Mouse (Mus musculus) erythroblast, embryonic 14.5 days (primary cell): ENCODE results near the gene Rap1b.

Source experiments
- GATA1 ChIP-seq: IDR thresholded peaks from 2 replicates; pipeline ENCODE4 v1.6.1; 2012; ENCODE audit warnings: low read length, inconsistent platforms, mixed read lengths
- TAL1 ChIP-seq: IDR thresholded peaks from 3 replicates; pipeline ENCODE4 v1.6.1; 2012; ENCODE audit warnings: low read length, inconsistent platforms, mixed read lengths

DNA sequence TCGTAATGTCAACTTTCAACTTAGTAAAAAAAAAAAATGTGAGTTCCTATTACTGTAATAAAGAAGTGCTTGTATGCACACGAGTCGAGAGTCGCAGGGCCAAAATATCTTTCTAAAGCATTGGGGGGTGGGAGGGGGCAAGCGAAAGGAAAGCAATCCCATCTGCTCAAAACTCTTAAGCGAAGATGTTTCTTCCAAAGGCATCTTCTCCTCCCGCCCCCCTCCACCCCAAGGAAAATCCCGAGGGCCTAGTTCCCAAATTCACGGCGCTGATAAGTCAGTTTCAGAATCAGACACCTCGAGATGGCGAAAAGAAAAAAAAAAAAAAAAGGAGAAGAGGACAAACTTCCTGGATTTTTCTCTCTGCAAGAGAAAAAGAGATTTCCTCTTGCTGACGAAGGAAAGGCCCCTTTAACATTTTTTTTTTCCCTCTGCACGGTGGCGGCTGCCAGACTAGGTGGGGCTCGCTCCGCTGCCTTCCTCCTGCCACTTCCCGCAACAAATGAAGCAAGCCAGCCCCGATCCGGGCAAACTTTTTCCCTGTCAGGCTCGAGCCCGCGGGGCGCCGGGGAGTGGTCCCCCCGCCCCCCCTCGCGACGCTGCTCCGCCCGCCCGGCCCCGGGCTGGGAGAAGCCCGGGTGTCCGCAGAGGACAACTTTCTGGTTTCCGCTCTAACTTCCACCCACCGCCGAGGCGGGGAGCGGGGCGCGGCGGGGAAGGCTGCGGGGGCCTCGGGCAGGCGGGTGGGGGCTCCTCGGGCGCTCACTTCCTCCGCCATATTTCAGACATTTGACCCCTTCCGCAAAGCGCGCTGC lies 846 bp downstream of the Rap1b start:
- TF ChIP-seq GATA1 (no peak), TAL1 (no peak)
